ENCODE assay signal across 27 mouse cellular contexts in the genomic region with DNA sequence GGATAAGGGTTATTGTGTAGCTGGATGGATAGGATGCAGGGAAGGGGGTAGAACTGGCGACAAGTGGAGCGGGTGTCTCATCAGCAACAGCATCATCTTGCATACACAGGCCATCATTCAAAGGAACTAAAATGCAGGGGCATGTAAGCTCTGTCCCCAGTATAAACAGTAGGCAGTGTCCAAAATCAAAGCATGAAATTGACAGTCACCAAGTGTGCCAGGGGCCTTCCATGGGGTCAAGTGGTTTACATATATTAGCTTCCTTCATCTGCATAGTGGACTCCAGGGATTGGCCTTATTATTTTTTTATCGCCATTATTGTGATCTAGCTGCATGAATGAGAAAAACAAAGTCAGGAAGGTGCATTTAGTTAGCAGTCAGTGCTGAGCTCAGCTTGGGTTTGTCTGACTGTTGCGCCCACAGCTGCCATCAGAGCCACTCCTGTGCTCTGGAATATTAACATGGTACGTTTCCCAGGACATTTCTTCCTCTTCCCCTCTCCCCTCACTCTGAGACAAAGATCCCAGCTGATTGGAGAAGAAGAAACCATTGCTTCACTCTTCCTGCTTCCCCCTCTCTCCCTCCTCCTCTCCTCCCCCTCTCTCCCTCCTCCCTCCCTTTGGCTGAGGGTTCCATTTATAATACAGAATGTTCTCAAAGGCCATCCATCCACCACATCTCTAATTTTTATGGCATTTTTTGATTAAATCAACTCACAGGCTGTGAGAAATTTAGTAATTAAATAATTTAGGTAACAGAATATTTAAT.
DNase-seq lines count a peak whose midpoint lies in the region; ATAC-seq and TF ChIP-seq lines count a peak whose summit lies in the region.
"Had no signal": no experiment of that assay in that cellular context is flagged by ENCODE, and none has a peak within 500 bp of the region (broad histone marks: within the 10 kb centered on the region; RNA-seq: fewer than 3 reads in every experiment).

No protein-coding gene starts in this region.

- TF ChIP-seq CTCF in layer of hippocampus, adult 2 months (conservative IDR thresholded peaks at IDR 0.05), result no peak

- no peaks in the 10 kb centered on the region for H3K36me3 ChIP-seq in heart, embryonic 10.5 days
- no peaks in the 10 kb centered on the region for H3K36me3 ChIP-seq in neural tube, embryonic 12.5 days
- H3K36me3 ChIP-seq in neural tube, embryonic 15.5 days, result no peaks in the 10 kb centered on the region
- H3K36me3 ChIP-seq: embryonic facial prominence, embryonic 15.5 days; forebrain, embryonic 10.5 days; G1E; heart, embryonic 15.5 days had no signal

- no peaks in the 10 kb centered on the region for H3K9me3 ChIP-seq in heart, embryonic 10.5 days
- no peaks in the 10 kb centered on the region for H3K9me3 ChIP-seq in neural tube, embryonic 12.5 days
- no peaks in the 10 kb centered on the region for H3K9me3 ChIP-seq in neural tube, embryonic 15.5 days (replicated peaks)
- H3K9me3 ChIP-seq: embryonic facial prominence, embryonic 15.5 days; forebrain, embryonic 10.5 days; G1E; heart, embryonic 15.5 days had no signal

- 0 out of 2 replicates have a peak, but pooled peaks have one; percentile 53 for ATAC-seq in neural tube, embryonic 12.5 days (ENCODE audit: low FRiP score, low read depth)
- 0 out of 2 replicates have a peak, but pooled peaks have one; percentile 35 for ATAC-seq in neural tube, embryonic 15.5 days (ENCODE audit: low FRiP score)
- ATAC-seq in granulocyte monocyte progenitor cell, adult 5-6 weeks (replicated peaks; ENCODE audit: poor library complexity, severe bottlenecking), result no peak
- ATAC-seq: CD4-positive, CD25-positive, alpha-beta regulatory T cell, adult 4 months; forebrain, embryonic 14.5 days had no signal

- WGBS in heart, embryonic 10.5 days, result 73% methylated on average over 5 of the region's 5 CpGs
- 73% methylated on average over 5 of the region's 5 CpGs for WGBS in neural tube, embryonic 12.5 days
- WGBS in neural tube, embryonic 15.5 days, result 54% methylated on average over 5 of the region's 5 CpGs

- no peaks in the 10 kb centered on the region for H3K27me3 ChIP-seq in heart, embryonic 10.5 days (ENCODE audit: insufficient read depth, poor library complexity, severe bottlenecking)
- H3K27me3 ChIP-seq in neural tube, embryonic 12.5 days (replicated peaks), result no peaks in the 10 kb centered on the region
- H3K27me3 ChIP-seq in neural tube, embryonic 15.5 days (replicated peaks), result no peaks in the 10 kb centered on the region
- H3K27me3 ChIP-seq: embryonic facial prominence, embryonic 15.5 days; heart, embryonic 15.5 days had no signal

- H3K27ac ChIP-seq in heart, embryonic 10.5 days, result no peak overlapping the region
- H3K27ac ChIP-seq in layer of hippocampus, adult 2 months, result peak overlapping the region; percentile 43; the same call in 1 of the 2 replicates
- no peak overlapping the region for H3K27ac ChIP-seq in neural tube, embryonic 12.5 days
- H3K27ac ChIP-seq in neural tube, embryonic 15.5 days (replicated peaks), result no peak overlapping the region
- H3K27ac ChIP-seq: embryonic facial prominence, embryonic 15.5 days; forebrain, embryonic 10.5 days; gastrocnemius, adult 2 months; heart, embryonic 15.5 days had no signal

- peak; percentile 75 for DNase-seq in heart, adult 11 months
- DNase-seq in heart, embryonic 10.5 days (ENCODE audit: low spot score), result no peak
- DNase-seq in layer of hippocampus, adult 2 months (ENCODE audit: low spot score in 2 of 2), result no peak
- no peak for DNase-seq in layer of hippocampus, postnatal 10 days (ENCODE audit: low spot score in 2 of 2)
- DNase-seq in neural tube, embryonic 10.5 days (ENCODE audit: extremely low spot score, low spot score), result no peak
- DNase-seq: adrenal gland, adult 8-10 months; adrenal gland, postnatal 36 days; B cell, adult 2 months; cerebellum, adult 11 months; cerebellum, adult 8-10 months; cerebellum, postnatal 14 days; embryo, embryonic 11 days; gastrocnemius, adult 2 months; gastrocnemius, postnatal 25 days; heart, adult 18-20 months; heart, postnatal 14 days had no signal

- H3K4me2 ChIP-seq in neural tube, embryonic 12.5 days (replicated peaks), result no peak overlapping the region
- H3K4me2 ChIP-seq in neural tube, embryonic 15.5 days, result no peak overlapping the region
- H3K4me2 ChIP-seq: embryonic facial prominence, embryonic 15.5 days; heart, embryonic 11.5 days; heart, embryonic 15.5 days had no signal

- H3K9ac ChIP-seq in neural tube, embryonic 12.5 days, result no peak overlapping the region
- H3K9ac ChIP-seq in neural tube, embryonic 15.5 days (replicated peaks), result no peak overlapping the region
- H3K9ac ChIP-seq: embryonic facial prominence, embryonic 15.5 days; heart, embryonic 15.5 days had no signal

- H3K4me1 ChIP-seq in heart, embryonic 10.5 days, result no peaks in the 10 kb centered on the region
- H3K4me1 ChIP-seq in neural tube, embryonic 12.5 days, result no peaks in the 10 kb centered on the region
- peaks cover 7% of the 10 kb centered on the region; the same call in 1 of the 2 replicates for H3K4me1 ChIP-seq in neural tube, embryonic 15.5 days
- H3K4me1 ChIP-seq: embryonic facial prominence, embryonic 15.5 days; forebrain, embryonic 10.5 days; heart, embryonic 15.5 days had no signal

- H3K4me3 ChIP-seq in heart, embryonic 10.5 days, result no peak overlapping the region
- no peak overlapping the region for H3K4me3 ChIP-seq in layer of hippocampus, adult 2 months
- no peak overlapping the region for H3K4me3 ChIP-seq in neural tube, embryonic 12.5 days
- no peak overlapping the region for H3K4me3 ChIP-seq in neural tube, embryonic 15.5 days (replicated peaks)
- H3K4me3 ChIP-seq: embryonic facial prominence, embryonic 15.5 days; erythroblast, embryonic 14.5 days; forebrain, embryonic 10.5 days; gastrocnemius, adult 2 months; heart, embryonic 15.5 days had no signal
